Mouse (Mus musculus) heart, embryonic 10.5 days (tissue): ENCODE data around the gene Smarcb1. TPM values are rescaled to one million over a fixed set of nuclear protein-coding genes. Genes with fewer than 3 reads are reported as not detected.

Experiments used
- DNase-seq: peaks from one replicate; pipeline ENCODE4 v3.0.0-alpha.2; 2017; ENCODE audit warnings: low spot score
- H3K27ac ChIP-seq: fragments of 300-500 bp; sonication (generic); 2 replicates; pipeline ENCODE4 v1.5.1; 2016; ENCODE audit warnings: mild to moderate bottlenecking
- H3K27me3 ChIP-seq: fragments of 300-500 bp; sonication (generic); 2 replicates; pipeline ENCODE4 v1.6.1; 2016; ENCODE audit warnings: mild to moderate bottlenecking; ENCODE audit not compliant: poor library complexity, insufficient read depth, severe bottlenecking
- H3K36me3 ChIP-seq: fragments of 300-500 bp; sonication (generic); 2 replicates; pipeline ENCODE4 v1.6.1; 2016; ENCODE audit warnings: mild to moderate bottlenecking, moderate library complexity
- H3K4me1 ChIP-seq: fragments of 300-500 bp; sonication (generic); 2 replicates; pipeline ENCODE4 v1.6.1; 2016; ENCODE audit warnings: mild to moderate bottlenecking
- H3K4me3 ChIP-seq: fragments of 300-500 bp; sonication (generic); 2 replicates; pipeline ENCODE4 v1.5.1; 2016; ENCODE audit warnings: mild to moderate bottlenecking, moderate library complexity
- H3K9me3 ChIP-seq: fragments of 300-500 bp; sonication (generic); 2 replicates; pipeline ENCODE4 v1.6.1; 2016; ENCODE audit warnings: mild to moderate bottlenecking, moderate library complexity
- WGBS: fragments of 180-500 bp; shearing (Covaris S2); methylation state at CpG from one replicate; pipeline ENCODE4 v1.1.7; 2016; 5-methylcytosine and 5-hydroxymethylcytosine counted together
- polyA plus RNA-seq: library from polyadenylated mRNA; unstranded; fragments of >200 nt; fragmentation: Nextera tagmentation; extraction: Ambion mirVana; gene quantifications from 2 replicates; pipeline ENCODE4 v1.2.1, GENCODE M21; 2016

The Smarcb1 gene
- polyA plus RNA-seq: 157 and 204 TPM in 2 replicates

DNA sequence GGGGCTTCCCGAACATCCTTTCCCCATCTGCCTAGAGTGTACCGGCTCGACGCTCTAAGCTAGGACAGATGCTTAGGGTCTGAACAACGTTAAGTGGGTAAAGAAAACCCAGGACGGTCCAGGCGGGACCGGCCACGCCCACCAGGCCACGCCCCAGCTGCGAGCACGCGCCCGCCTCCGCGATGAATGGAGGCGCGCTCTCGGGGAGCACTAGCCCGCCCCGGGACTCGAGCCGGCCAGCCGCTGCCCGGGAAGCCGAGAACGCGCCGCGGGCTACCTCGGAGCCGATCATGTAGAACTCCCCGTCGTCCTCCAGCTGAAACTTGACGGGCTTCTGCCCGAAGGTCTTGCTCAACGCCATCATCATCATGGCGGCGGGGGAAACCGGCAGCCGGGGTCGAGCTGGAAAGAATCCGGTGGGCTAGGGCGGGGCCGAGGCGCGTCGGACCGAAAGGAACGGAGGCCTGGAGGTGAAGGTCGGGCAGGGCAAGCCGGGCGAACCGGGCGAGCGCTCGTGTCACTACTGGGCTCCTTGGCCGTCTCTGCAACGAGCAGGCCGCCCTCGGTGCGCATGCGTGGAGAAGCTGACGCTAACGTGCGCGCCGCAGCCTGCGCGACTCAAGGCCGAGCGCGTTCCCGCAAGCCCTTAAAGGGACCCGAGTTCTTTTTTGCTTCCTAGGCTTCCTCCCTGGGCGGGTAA lies at the start of gene Smarcb1:
Gene Smarcb1 (minus strand): TSS at position 592 of the 700 bp plus-strand sequence.
- Histone ChIP-seq H3K27me3 (peaks cover 10% of the 10 kb centered on the region), H3K27ac (peak within 1 kb of the TSS; percentile 99), H3K4me1 (peaks cover 40% of the 10 kb centered on the region), H3K9me3 (no peaks in the 10 kb centered on the region), H3K4me3 (peak within 1 kb of the TSS; percentile 93), H3K36me3 (peaks cover 47% of the 10 kb centered on the region)
- under 1% methylated on average over 76 of the region's 76 CpGs for WGBS
- peak; percentile 97 for DNase-seq

- H3K9me3 ChIP-seq: no peaks in the 10 kb centered on the region
- peaks cover 18% of the 10 kb centered on the region for H3K4me1 ChIP-seq
- peak within 1 kb of the TSS; percentile 48; the same call in 1 of the 2 replicates for H3K27ac ChIP-seq
- H3K36me3 ChIP-seq: no peaks in the 10 kb centered on the region
- no peak for DNase-seq
- peaks cover 22% of the 10 kb centered on the region for H3K27me3 ChIP-seq
- H3K4me3 ChIP-seq: peak within 1 kb of the TSS; percentile 45
- 22% methylated on average over 20 of the region's 20 CpGs for WGBS
Measured at GRCm38 (mm10) chr10:75954381-75954811, 33.0 kb upstream of the Smarcb1 start, which contains the start of gene Gm5134. Gene Gm5134 (plus strand): TSS chr10:75954514.

DNA sequence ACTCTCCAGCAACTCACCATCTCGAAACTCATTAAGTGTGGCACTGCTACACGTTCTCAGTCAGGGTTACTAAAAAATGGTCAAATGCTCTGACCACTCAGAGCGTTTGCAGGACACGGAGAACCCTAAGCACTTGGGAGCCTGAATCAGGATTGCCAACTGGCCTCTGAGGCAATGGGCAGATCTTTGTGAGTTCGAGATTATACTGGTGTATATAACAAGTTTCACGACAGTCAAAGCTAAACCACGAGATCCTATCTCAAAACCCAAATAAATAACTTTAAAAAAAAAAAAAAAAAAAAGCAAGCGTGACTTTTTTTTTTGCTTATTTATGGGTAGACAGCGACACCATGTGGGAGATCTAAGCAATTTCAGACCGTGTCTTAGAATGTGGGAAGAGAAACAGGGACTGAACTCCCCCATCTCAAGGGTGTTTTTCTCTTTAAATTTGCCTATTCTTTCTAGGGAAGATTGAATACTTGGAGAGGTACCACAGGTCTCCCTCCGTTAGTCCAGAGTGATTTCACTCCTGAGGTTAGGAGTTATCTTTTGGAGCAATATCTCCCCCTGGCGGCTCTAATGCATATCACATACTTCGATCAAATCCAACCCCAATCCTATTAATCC lies 30.1 kb upstream of the Smarcb1 start:
- Histone ChIP-seq H3K9me3 (no peaks in the 10 kb centered on the region), H3K4me1 (peaks cover 18% of the 10 kb centered on the region), H3K36me3 (no peaks in the 10 kb centered on the region), H3K27me3 (peaks cover 28% of the 10 kb centered on the region), H3K27ac (peak overlapping the region; percentile 77; the same call in 1 of the 2 replicates), H3K4me3 (peak overlapping the region; percentile 70)
- DNase-seq: no peak
- 3% methylated on average over 13 of the region's 13 CpGs for WGBS

DNA sequence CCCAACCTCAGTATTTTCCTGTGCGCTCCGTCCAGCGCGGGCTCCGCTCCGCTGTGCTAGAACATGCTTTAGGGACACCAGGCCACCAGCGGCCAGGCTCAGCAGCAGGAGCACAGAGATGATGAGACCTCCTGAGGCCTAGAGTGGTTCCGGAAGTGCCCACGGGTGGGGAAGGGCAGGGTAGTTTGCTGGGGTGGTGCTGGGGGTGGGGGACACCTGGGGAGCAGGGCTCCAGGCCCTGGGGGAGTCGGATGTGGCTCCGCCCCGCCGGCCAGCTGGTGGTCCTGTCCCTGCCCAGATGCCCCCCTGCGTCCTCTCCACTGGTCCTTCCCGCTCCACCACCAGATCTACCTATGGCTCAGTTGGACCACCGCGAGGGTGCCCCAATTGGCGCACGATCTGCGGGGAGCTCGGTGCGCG lies 29.4 kb upstream of the Smarcb1 start:
- H3K4me1 ChIP-seq: peaks cover 18% of the 10 kb centered on the region
- no peak for DNase-seq
- no peaks in the 10 kb centered on the region for H3K9me3 ChIP-seq
- H3K27me3 ChIP-seq: peaks cover 28% of the 10 kb centered on the region
- H3K27ac ChIP-seq: peak overlapping the region; percentile 77
- WGBS: 1% methylated on average over 23 of the region's 23 CpGs
- peak overlapping the region; percentile 70 for H3K4me3 ChIP-seq
- H3K36me3 ChIP-seq: no peaks in the 10 kb centered on the region

- no peaks in the 10 kb centered on the region for H3K36me3 ChIP-seq
- no peak overlapping the region for H3K4me3 ChIP-seq
- no peaks in the 10 kb centered on the region for H3K9me3 ChIP-seq
- no peak for DNase-seq
- peaks cover 28% of the 10 kb centered on the region for H3K27me3 ChIP-seq
- no peak overlapping the region for H3K27ac ChIP-seq
- H3K4me1 ChIP-seq: peaks cover 14% of the 10 kb centered on the region
- 76% methylated on average over 22 of the region's 22 CpGs for WGBS
Measured at GRCm38 (mm10) chr10:75949053-75950045, 27.9 kb upstream of the Smarcb1 start.

GRCm38 (mm10) chr10:75948079-75948478 lies 26.7 kb upstream of the Smarcb1 start:
- Histone ChIP-seq H3K36me3 (no peaks in the 10 kb centered on the region), H3K4me3 (no peak overlapping the region), H3K27ac (no peak overlapping the region), H3K27me3 (peaks cover 25% of the 10 kb centered on the region), H3K4me1 (peaks cover 11% of the 10 kb centered on the region), H3K9me3 (no peaks in the 10 kb centered on the region)
- WGBS: 76% methylated on average over 5 of the region's 5 CpGs
- no peak for DNase-seq

DNA sequence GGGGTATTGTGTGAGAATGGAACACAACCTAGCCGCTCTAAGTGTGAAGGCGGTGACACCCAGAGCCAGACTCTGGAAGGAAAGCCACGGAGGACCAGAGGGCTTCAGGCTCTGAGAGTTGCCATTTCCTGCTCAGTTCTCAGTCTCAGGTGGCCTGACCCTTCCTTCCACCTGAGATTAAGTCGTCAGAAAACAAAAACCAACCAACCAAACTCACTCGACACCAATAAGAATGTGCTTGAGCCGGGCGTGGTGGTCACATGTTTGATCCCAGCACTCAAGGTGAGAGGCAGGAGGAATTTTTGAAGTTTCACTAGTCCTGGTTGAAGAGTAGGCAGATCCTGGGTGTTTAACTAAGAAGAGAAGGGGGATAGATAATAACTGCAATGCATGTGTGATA lies 24.5 kb upstream of the Smarcb1 start:
- 78% methylated on average over 7 of the region's 7 CpGs for WGBS
- peaks cover 6% of the 10 kb centered on the region for H3K4me1 ChIP-seq
- peaks cover 19% of the 10 kb centered on the region for H3K27me3 ChIP-seq
- H3K4me3 ChIP-seq: no peak overlapping the region
- no peaks in the 10 kb centered on the region for H3K9me3 ChIP-seq
- H3K36me3 ChIP-seq: no peaks in the 10 kb centered on the region
- H3K27ac ChIP-seq: no peak overlapping the region
- DNase-seq: no peak

GRCm38 (mm10) chr10:75945213-75945612 lies 23.8 kb upstream of the Smarcb1 start:
- peaks cover 14% of the 10 kb centered on the region for H3K27me3 ChIP-seq
- no peak for DNase-seq
- H3K9me3 ChIP-seq: no peaks in the 10 kb centered on the region
- H3K4me1 ChIP-seq: 0 out of 2 replicates have a peak, but pooled peaks cover 6% of the 10 kb centered on the region
- H3K4me3 ChIP-seq: no peak overlapping the region
- H3K36me3 ChIP-seq: no peaks in the 10 kb centered on the region
- no peak overlapping the region for H3K27ac ChIP-seq
- 88% methylated on average over 7 of the region's 7 CpGs for WGBS

- WGBS: 34% methylated on average over 11 of the region's 11 CpGs
- peaks cover 16% of the 10 kb centered on the region; the same call in 1 of the 2 replicates for H3K4me1 ChIP-seq
- no peaks in the 10 kb centered on the region for H3K36me3 ChIP-seq
- H3K4me3 ChIP-seq: no peak overlapping the region
- H3K27ac ChIP-seq: no peak overlapping the region
- H3K27me3 ChIP-seq: peaks cover 4% of the 10 kb centered on the region
- H3K9me3 ChIP-seq: no peaks in the 10 kb centered on the region
- DNase-seq: no peak
Measured at GRCm38 (mm10) chr10:75944066-75944772, 22.8 kb upstream of the Smarcb1 start.

DNA sequence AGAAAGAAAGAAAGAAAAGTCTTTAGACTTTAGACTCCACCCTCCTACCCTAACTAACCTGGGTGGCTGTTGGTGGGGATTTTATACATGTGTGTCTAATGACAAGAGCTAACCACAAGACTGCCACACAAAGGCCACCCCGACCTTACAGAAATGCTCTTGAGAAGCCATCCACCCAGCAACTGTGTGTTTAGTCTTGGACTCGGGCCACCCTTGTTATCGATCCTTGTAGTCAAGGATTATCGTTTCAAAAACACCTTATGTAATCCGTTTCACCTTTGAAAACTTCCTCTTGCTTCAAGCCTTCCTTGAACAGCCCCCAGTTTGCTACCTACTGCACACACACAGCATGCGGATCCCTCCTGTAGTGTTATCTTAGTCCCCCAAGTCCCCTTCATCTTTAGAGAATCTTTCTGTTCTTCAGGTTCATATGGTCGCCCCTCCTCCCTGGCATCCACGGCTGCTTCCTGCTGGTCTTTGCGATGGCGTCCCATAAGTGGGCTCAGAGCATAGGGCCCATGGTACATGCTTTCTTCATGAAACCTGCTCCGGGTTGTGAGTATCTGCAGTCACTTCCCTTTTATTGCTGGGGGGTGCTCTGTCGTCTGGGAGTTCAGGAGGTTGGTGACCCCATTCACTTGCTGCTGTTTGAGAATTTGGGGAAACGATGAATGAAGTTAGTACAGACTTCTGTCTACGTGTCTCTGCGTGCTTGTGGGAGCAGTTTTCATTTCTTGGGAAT lies 21.5 kb upstream of the Smarcb1 start, which contains the start of gene Vpreb3:
Gene Vpreb3 (plus strand): TSS at position 322 of the 742 bp plus-strand sequence.
- DNase-seq: no peak
- Histone ChIP-seq H3K4me1 (peaks cover 21% of the 10 kb centered on the region), H3K4me3 (no peak within 1 kb of the TSS), H3K27me3 (peaks cover under 1% of the 10 kb centered on the region; the same call in 1 of the 2 replicates), H3K9me3 (no peaks in the 10 kb centered on the region), H3K27ac (no peak within 1 kb of the TSS), H3K36me3 (0 out of 2 replicates have a peak, but pooled peaks cover 2% of the 10 kb centered on the region)
- WGBS: 76% methylated on average over 15 of the region's 15 CpGs

DNA sequence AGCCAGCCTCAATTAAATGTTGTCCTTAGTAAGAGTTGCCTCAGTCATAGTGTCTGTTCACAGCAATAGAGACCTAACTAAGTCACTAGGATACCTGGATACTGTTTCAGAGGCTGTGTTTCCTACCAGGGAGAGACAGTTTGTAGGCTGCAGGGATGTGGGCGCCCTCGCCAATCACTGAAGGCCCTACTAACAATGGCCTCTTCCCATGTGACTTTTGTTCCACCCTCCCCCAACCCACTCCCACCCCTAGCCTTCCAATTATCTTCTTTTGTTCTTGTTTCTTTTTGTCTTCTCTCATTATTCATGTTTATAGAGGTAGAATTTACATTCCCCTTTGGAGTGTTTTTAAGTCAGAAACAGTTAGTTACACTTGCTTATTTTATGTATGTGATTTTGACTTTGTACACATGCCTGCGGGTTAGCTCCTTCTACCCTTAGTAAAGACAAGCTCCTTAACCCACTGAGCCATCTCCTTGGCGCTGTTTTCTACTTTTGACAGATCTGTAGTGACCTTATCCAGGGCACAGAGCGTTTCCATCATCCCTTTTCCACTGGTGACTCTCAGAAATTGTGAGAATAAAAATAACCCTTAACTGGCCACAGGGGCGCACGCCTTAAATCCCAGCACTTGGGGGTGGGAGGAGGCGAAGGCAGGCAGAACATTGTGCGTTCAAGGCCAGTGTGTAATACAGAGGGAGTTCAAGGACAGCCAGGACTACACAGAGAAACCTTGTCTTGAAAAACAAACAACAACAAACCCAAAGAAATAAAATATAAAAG lies 19.8 kb upstream of the Smarcb1 start:
- no peak overlapping the region for H3K27ac ChIP-seq
- DNase-seq: no peak
- no peak overlapping the region for H3K4me3 ChIP-seq
- peaks cover 35% of the 10 kb centered on the region for H3K4me1 ChIP-seq
- H3K27me3 ChIP-seq: peaks cover 17% of the 10 kb centered on the region
- WGBS: 78% methylated on average over 9 of the region's 9 CpGs
- H3K9me3 ChIP-seq: no peaks in the 10 kb centered on the region
- 0 out of 2 replicates have a peak, but pooled peaks cover 2% of the 10 kb centered on the region for H3K36me3 ChIP-seq
